Mouse (Mus musculus) WW6 (cell line): Measurements from ENCODE around the gene Thnsl2.

Source experiments
- DNase-seq: peaks from one replicate; pipeline ENCODE4 v3.0.0-alpha.2; 2013; ENCODE audit warnings: low read depth, low spot score

The Thnsl2 gene

GRCm38 (mm10) chr6:71133559-71133958 is 10.7 kb downstream of the Thnsl2 start:
- no peak for DNase-seq

- DNase-seq: no peak
These were observed 13.2 kb downstream of the Thnsl2 start for GRCm38 (mm10) chr6:71131038-71131437.

DNA sequence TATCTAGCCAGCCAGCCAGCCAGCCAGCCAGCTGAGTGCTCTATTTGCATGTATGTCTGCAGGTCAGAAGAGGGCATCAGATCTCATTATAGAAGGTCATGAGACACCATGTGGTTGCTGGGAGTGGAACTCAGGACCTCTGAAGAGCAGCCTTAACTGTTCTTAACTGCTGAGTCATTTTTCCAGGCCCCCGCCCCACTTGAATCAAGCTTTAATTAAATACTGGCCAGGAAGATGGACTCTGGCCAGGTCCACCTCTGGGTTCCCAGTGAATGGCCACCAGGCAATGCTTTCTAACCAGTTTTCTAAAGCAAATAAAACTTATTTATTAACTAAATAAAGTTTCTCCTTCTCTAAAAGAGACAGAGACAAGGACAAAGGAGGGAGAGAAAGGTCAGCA is 14.0 kb downstream of the Thnsl2 start:
- DNase-seq: no peak

- DNase-seq: no peak
These were observed 15.2 kb downstream of the Thnsl2 start for GRCm38 (mm10) chr6:71129071-71129470.

DNA sequence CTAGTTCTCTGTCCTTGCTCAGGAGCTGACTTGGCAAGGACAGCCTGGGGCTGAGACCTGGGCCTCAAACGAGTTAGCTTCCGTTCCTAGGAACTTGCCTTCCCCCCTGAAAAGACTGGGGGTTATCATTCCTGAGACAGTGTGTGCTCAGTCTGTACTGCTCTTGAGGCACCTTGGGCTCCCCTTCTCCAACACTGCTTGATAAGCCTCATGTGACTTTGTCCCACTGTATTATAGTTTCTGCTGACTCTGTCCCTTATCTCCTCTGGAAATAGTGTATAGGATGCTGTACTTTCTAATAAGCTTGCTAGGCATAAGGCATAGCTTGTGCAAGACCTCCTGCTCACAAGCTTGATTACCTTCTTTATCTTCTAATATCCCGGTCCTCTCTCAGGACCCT is 17.9 kb downstream of the Thnsl2 start:
- no peak for DNase-seq

DNA sequence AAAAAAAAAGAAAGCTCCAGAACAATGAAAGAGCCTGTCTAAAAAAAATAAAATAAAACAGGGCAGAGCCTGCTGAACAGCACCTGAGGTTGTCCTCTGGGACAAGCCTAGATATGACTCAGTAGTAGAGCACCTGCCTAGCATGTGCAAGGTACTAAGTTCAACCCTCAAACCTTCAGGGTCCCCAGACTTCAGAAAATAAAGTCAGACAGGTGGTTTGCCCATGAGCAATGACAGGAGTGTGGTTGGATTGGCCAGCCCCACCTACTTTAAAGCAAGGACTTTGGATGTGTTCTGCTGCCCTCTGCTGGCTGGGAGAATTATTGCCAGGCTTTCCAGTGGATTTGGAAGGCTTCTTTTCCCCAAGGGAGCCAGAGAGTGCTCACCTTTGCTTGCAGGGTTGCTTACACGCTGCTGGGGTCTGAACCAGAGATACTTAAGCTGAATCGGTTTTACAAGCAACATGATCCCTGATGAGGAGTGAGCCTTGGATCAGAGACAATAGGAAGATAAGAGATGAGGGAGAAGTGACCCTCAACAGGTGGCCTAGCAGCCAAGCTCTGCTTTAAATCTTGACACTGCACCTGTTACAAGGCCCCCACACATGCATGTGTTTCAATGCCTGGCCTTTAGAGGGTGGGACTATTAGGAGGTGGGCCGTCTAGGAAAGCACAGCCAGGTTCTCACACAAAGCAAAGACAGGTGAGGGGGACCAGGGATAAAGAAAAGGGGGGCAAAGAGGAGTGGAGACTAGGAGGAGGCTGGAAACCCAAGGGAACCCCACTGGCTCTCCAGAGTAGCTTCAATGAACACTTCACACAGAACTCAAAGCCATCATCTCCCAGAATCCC is 19.0 kb downstream of the Thnsl2 start:
- DNase-seq: peak; percentile 58

DNA sequence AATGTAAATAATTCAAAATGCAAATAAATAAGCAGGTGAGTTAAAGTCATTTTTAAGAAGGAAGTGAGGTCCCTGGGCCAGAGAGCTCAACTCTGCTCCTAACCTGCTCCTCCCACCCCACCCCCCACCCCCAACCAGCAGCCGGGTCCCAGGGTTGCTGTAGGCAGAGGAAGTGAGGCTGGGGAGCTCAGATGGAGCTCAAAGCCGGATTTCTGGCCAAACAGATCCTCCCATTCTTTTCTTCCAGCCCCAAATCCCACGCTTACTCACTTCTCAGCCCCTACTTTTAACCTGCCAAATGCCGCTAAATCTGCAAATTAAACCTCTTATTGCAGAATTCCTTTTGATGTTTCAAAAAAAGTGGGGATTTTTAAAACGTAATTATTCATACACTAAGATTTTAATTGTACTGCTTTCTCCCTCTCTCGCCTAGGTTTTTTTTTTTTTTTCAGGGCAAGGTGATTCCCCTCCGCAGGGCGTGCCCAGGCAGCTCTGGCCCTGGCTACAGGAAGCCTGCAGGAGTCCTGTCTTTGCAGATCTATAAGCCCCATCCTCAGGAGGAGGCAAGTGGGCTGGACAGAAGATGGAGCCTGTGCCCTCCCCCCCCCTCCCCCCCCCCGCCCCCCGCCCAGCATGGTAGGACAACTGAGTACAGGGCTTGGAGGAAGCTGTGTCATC is 24.5 kb downstream of the Thnsl2 start:
- DNase-seq: no peak

DNA sequence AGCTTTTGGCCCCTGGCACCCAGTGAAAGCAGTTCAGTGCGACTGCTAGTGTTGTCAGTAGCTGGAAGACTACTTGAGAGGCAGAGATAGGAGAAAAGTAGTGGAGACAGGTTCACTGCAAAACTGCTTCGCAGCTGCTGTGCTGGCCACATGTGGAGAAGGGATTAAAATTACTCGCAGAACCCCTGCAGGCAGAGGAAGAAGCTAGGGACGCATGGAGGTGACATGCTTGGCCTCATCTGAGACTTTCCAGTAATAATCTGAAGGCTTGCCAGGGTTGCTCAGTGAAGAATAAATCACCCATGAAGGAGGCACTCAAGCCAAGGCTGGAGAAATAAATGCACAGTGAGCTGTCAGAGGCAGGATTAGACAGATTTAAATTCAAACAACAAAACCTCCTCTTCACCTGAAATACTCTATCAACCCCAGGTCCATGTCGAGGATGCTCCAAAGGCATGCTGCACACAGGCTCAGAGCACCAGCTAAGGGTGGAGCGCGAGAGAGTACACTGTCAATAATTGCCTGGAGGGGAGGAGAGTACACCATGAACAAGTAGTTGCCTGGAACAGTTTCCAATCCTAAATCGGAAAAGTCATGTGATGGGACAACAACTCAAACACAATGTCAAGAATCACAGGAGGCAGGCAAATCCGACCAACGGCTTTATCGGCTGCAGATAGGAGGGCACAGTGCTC is 32.7 kb downstream of the Thnsl2 start:
- DNase-seq: no peak

GRCm38 (mm10) chr6:71106170-71106945 is 37.9 kb downstream of the Thnsl2 start:
- DNase-seq: no peak

DNA sequence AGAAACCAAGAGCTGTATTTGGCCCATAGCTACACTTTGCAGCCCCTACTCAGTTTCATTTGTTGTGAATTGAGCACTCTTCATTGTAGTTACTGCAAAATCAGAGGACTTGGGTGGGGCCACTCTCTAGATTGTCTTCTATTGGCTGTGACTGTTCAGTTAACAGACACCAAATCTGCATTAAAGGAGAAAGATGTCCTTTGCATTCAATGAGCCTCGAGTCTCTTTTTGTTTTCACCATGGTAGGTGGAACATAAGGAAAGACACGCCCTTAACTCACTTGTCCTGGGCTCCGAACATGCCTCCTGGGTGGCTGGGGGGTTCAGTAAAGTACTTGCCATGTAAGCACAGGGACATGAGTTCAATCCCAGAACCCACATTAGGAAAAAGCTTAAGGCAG is 48.1 kb downstream of the Thnsl2 start:
- DNase-seq: no peak

DNA sequence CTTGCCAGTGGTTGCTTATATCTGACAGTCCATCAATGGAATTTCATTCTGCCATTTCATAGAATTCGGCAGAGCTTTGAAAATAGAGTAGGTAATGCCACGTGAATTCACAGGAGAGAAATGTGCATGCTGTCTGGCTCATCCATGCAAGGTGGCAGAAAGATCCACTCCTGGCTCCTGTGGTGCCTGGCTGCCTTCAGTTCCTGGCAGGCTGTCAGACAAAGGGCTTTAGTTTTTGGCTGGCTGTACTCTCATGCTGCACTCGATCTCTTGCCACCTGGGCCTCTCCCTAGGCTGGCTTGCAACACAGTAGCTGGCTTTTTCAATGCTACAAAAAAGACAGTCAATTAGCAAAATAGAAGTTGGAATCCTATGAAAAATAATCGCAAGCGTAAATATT is 49.5 kb downstream of the Thnsl2 start:
- DNase-seq: no peak

DNA sequence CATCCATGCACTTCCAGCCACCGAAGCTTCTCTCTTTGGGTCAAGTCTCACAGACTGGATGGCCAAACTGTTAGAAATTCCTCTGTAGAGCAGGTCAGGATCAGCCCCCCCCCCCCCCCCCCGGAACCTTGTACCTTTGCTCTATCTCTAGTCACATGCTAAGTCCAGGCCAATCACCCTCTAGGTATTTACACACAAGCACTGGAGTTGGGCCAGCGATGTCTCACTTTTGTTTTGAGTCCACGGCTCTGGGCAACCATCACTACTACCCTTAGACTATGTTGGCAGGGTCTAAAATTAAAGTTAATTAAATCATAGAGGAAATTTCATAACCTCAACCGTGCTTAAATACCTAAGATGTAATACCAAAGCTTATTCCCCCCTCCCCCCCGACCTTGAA is 50.6 kb downstream of the Thnsl2 start:
- DNase-seq: no peak

GRCm38 (mm10) chr6:71090475-71090874 is 53.8 kb downstream of the Thnsl2 start:
- no peak for DNase-seq

DNA sequence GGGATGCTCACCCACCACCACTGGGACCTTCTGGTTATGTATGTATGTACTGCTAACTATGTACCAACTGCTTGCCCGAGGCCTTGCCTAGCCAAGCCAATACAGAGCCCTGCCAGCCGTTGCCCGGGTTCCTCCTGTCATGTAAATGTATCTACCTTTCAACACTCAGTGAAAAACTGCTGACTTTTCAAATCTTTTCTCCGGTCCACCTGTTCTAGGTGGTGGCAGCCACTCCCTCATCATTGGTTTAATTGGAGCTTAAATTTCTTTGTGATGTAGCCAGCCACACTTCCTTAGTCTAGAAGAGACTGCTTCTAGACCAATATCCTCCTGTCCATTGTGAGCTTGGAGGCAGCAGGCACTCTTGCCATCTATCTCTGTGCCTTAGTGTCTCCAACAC is 54.5 kb downstream of the Thnsl2 start:
- DNase-seq: no peak

- DNase-seq: no peak
These were observed 55.2 kb downstream of the Thnsl2 start for GRCm38 (mm10) chr6:71088992-71089391.

GRCm38 (mm10) chr6:71083441-71083840 is 60.8 kb downstream of the Thnsl2 start:
- no peak for DNase-seq

DNA sequence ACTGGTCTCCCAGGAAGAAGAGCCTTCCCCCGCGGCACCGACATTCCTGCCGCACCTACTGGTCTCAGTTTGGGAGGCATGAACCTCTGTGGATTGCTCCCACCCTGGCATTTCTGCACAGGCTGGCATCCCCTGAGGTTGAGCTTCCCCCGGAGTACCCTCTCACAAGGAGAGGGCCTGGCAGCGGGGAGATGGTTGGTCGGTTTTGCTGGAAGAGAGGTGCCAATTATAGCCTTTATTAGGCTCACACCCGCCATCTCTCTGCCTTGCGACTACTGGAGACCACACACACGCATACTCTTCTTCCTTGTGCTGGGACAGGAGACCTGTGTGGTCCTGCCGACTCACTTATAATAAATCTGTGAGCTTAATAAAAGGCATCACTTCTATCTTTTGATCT is 62.2 kb downstream of the Thnsl2 start:
- DNase-seq: no peak

DNA sequence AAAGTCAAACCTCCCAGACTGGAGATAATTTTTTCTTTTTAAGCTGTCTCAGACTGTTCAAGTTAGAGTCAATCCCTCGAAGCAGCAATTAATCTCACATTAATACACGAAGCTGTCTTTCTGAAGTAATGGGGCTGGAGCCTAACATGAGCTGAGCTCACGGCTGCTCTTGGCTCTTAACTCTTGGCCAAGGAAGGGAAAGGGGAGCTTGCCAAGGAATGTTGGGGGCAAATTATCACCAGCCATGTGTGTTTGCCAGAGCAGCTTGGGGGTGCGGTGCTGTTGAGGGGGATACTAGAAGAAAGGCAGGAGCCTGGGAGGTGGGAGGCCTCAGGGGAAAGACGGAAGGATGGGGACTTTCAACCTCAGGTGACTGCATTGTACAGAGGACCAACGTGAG is 63.0 kb downstream of the Thnsl2 start:
- no peak for DNase-seq
